8 mouse cellular contexts compared by ENCODE assay signal in the genomic region with DNA sequence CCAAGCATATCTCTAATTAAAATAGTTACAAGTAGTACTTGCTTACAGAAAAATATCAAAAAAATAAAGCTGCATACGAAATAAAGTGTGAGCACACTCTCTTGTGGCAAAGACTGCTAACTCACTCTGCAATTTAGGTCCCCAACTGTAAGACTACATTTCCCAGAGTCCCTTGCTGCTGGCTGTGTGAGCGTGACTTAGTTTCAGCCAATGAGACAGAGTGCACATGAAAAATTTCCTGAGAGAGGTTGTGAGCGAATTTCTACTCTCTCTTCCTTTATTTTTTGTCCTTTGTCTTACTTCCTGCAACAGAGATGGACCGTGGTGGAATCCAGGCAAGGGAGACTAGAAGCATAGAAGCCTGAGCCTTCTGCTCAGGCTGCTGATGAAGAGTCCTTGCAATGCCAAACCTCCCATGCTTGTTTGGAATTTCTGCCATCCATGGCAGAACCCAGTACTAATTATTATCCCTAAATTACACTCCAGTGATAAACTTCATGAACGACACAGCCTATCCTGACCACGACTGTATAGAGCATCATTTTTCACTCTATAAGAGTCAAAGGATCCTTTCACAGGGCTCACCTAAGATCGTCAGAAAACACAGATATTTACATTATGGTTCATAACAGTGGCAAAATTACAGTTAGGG.
A peak's percentile ranks its signal among the peaks of the same experiment; 100 is the strongest.
DNase-seq lines count a peak whose midpoint lies in the region; ATAC-seq lines count a peak whose summit lies in the region.

No protein-coding gene starts in this region.

- WGBS in embryonic facial prominence, embryonic 10.5 days = 46% methylated on average over 7 of the region's 7 CpGs

- DNase-seq in spleen, postnatal 36 days (ENCODE audit: low spot score in 2 of 2) = peak; percentile 43 to 44
- DNase-seq in spleen, postnatal 14 days (ENCODE audit: low spot score in 2 of 2) = no peak
- DNase-seq in embryonic facial prominence, embryonic 10.5 days (ENCODE audit: low spot score) = peak; percentile 15
- peak; percentile 48 for DNase-seq in layer of hippocampus, adult 9-10 months (ENCODE audit: low spot score)
- DNase-seq in mesoderm, embryonic 11.5 days (ENCODE audit: low read depth, low spot score) = peak; percentile 45
- DNase-seq in thymus, postnatal 14 days = peak; percentile 57
- no peak for DNase-seq in left cerebral cortex, postnatal 10 days (ENCODE audit: extremely low spot score in 1 of 2, low spot score in 2 of 2)

- H3K4me1 ChIP-seq in embryonic facial prominence, embryonic 10.5 days = peaks cover 3% of the 10 kb centered on the region; the same call in 1 of the 2 replicates

- H3K9me3 ChIP-seq in embryonic facial prominence, embryonic 10.5 days = no peaks in the 10 kb centered on the region

- peak; percentile 97 to 100 for ATAC-seq in hematopoietic stem cell, adult 5-6 weeks (replicated peaks in 1 of 2; ENCODE audit: insufficient read depth in 1 of 2, low FRiP score in 2 of 2, low TSS enrichment in 1 of 2, low read depth in 1 of 2, poor library complexity in 2 of 2, severe bottlenecking in 2 of 2)

- intact Hi-C loops in left cerebral cortex, postnatal 10 days (cut with DNase I) = no loop called here

- no peaks in the 10 kb centered on the region for H3K27me3 ChIP-seq in embryonic facial prominence, embryonic 10.5 days (replicated peaks; ENCODE audit: low read depth, poor library complexity, severe bottlenecking)

- H3K36me3 ChIP-seq in embryonic facial prominence, embryonic 10.5 days (replicated peaks) = no peaks in the 10 kb centered on the region

- H3K27ac ChIP-seq in embryonic facial prominence, embryonic 10.5 days (replicated peaks) = peak overlapping the region; percentile 76

- H3K4me3 ChIP-seq in embryonic facial prominence, embryonic 10.5 days = peak overlapping the region; percentile 50

Comparison
In these comparisons a context has a peak if more than half of its experiments do, and no peak if none do; other contexts are left out.
1. DNase-seq: peak in spleen, postnatal 36 days (2 of 2), embryonic facial prominence, embryonic 10.5 days (single experiment), layer of hippocampus, adult 9-10 months (single experiment), mesoderm, embryonic 11.5 days (single experiment) and thymus, postnatal 14 days (single experiment); none in spleen, postnatal 14 days (0 of 2) and left cerebral cortex, postnatal 10 days (0 of 2).